Mouse (Mus musculus): ENCODE measurements around the gene Ifit3b.
"Not testable (repeated sequence)": the region's sequence is repeated elsewhere in the genome, so short reads cannot be mapped to it uniquely, and the experiment has no call there.

Ifit3b gene

GRCm38 (mm10) chr19:34607237-34608051, at the start of gene Ifit3b:
TSS of gene Ifit3b (plus strand) at chr19:34607970.
- DNase-seq = peak; percentile 70

GRCm38 (mm10) chr19:34562556-34562955, 45.2 kb upstream of the Ifit3b start:
- no peak for DNase-seq

- no peak for DNase-seq
These were observed 41.5 kb upstream of the Ifit3b start for GRCm38 (mm10) chr19:34566178-34566784.

GRCm38 (mm10) chr19:34568988-34569895, 38.5 kb upstream of the Ifit3b start:
- peak; percentile 47 to 60 for DNase-seq

- peak; percentile 32 to 53 for DNase-seq
These were observed 37.8 kb upstream of the Ifit3b start for GRCm38 (mm10) chr19:34569896-34570476.

- no peak for DNase-seq
These were observed 36.7 kb upstream of the Ifit3b start for GRCm38 (mm10) chr19:34571080-34571479.

- no peak for DNase-seq
These were observed 34.1 kb upstream of the Ifit3b start for GRCm38 (mm10) chr19:34573650-34574049.

- DNase-seq = no peak
These were observed 30.6 kb upstream of the Ifit3b start for GRCm38 (mm10) chr19:34577121-34577520.

GRCm38 (mm10) chr19:34582696-34583095, 25.1 kb upstream of the Ifit3b start:
- not testable (repeated sequence) for DNase-seq

GRCm38 (mm10) chr19:34583126-34583766, 24.5 kb upstream of the Ifit3b start, which contains the start of gene Ifit3:
TSS of gene Ifit3 (plus strand) at chr19:34583531.
- peak; percentile 59 to 63 for DNase-seq

GRCm38 (mm10) chr19:34585740-34586458, 21.9 kb upstream of the Ifit3b start:
- not testable (repeated sequence) for DNase-seq

GRCm38 (mm10) chr19:34587898-34588692, 19.7 kb upstream of the Ifit3b start:
- peak; percentile 15 to 21 for DNase-seq

GRCm38 (mm10) chr19:34588959-34589358, 18.8 kb upstream of the Ifit3b start:
- DNase-seq = no peak

GRCm38 (mm10) chr19:34593456-34593855, 14.3 kb upstream of the Ifit3b start:
- DNase-seq = no peak

- not testable (repeated sequence) for DNase-seq
These were observed 13.2 kb upstream of the Ifit3b start for GRCm38 (mm10) chr19:34594523-34594922.

- no peak for DNase-seq
These were observed 11.0 kb upstream of the Ifit3b start for GRCm38 (mm10) chr19:34596811-34597210.

- DNase-seq = peak; percentile 54 to 70
These were observed 9.4 kb upstream of the Ifit3b start for GRCm38 (mm10) chr19:34598341-34598740.

GRCm38 (mm10) chr19:34599250-34599649, 8.5 kb upstream of the Ifit3b start:
- DNase-seq = not testable (repeated sequence)

- DNase-seq = not testable (repeated sequence)
These were observed 5.9 kb upstream of the Ifit3b start, which contains the start of gene Ifit1bl1 for GRCm38 (mm10) chr19:34601888-34602287. TSS of gene Ifit1bl1 (minus strand) at chr19:34601956.

GRCm38 (mm10) chr19:34605472-34605871, 2.3 kb upstream of the Ifit3b start:
- DNase-seq = no peak

All from kidney, postnatal 36 days (tissue).